Mouse (Mus musculus): ENCODE data around the gene Itga11. TPM values are rescaled to one million over a fixed set of nuclear protein-coding genes. Genes with fewer than 3 reads are reported as not detected.
A peak's percentile ranks its signal among the peaks of the same experiment; 100 is the strongest.

Gene Itga11
- polyA plus RNA-seq, 1 experiment from 2014 or later = 2.2 TPM

DNA sequence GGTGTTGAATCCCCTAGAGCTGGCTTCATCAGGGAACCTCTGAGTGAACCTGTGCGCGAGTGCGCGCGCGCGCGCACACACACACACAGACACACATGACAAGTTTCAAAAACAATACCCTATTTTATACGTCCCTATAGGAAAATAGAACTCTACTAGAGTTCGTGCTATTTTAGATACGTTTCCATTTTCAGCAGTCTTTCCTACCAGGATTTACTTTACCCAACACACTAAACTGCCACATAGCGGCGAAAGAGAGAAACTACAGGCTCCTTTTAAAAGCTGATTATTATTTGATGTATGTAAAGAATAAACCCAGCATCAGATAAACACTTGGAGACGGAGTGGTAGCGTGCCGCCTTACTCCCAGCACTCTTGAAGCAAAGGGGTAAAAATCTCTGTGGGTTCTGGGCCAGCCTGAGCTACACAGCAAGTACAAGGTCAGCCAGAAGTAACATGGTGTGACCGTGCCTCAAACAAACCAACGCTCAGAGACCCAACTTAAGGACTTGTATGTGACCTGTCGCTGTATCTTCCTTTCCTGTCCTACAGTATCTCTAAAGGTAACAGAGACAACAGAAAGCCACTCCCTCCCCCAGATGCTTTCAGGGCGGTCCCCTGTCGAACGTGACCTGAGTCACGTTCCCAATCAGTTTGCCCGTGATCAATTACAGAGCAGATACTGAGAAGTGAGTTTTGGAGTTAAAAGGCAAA is 150.5 kb downstream of the Itga11 start:
- Histone ChIP-seq H3K36me3 (replicated peaks) (no peaks in the 10 kb centered on the region), H3K4me3 (peak overlapping the region; percentile 42), H3K4me1 (peaks cover 35% of the 10 kb centered on the region), H3K27me3 (replicated peaks; ENCODE audit: low read depth, poor library complexity, severe bottlenecking) (no peaks in the 10 kb centered on the region; the same call in 1 of the 2 replicates), H3K9me3 (no peaks in the 10 kb centered on the region), H3K27ac (replicated peaks) (peak overlapping the region; percentile 78)
- no peak for DNase-seq (ENCODE audit: low spot score)
- WGBS = 8% methylated on average over 24 of the region's 24 CpGs

DNA sequence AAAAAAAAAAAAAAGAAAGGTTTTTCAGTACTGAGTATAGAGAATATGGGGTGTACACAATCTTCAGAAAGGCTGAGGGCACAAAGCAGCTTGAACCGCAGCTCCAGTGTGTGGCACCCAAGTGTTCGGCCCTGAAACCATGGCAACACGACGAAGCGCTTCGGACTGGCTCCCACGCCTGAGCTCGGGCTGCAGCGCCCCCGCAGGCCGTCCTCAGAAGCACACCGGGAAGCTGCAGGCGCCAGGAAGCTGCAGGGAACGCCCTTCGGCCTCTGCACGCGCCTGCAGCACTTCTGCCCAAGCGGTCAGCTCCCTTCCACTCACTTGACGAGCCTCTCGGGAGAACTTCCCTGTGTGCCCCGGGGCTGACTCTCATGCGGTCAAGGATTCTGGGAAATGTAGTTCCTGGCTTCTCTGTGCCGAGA is 151.0 kb downstream of the Itga11 start:
- DNase-seq (ENCODE audit: low spot score) = peak; percentile 98
- under 1% methylated on average over 23 of the region's 23 CpGs for WGBS
- peaks cover 35% of the 10 kb centered on the region for H3K4me1 ChIP-seq
- H3K27ac ChIP-seq (replicated peaks) = peak overlapping the region; percentile 78; the same call in 1 of the 2 replicates
- no peaks in the 10 kb centered on the region for H3K36me3 ChIP-seq (replicated peaks)
- no peaks in the 10 kb centered on the region; the same call in 1 of the 2 replicates for H3K27me3 ChIP-seq (replicated peaks; ENCODE audit: low read depth, poor library complexity, severe bottlenecking)
- H3K4me3 ChIP-seq = peak overlapping the region; percentile 42
- H3K9me3 ChIP-seq = no peaks in the 10 kb centered on the region

DNA sequence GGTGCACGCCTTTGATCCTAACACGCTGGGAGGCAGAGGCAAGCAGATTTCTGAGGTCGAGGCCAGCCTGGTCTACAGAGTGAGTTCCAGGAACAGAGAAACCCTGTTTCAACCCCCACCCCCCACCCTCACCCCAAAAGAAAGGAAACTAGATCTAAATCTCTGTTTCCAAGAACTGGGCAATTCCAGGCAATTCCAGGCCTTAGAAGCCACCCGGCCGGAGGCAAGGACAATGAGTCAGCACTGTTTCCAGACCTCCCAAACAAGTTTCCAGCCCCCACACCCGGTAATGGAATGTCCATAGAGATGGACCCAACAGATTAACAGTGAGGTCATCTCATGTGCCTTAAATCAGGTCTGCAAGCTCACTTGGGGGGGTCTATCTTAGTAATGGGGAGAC is 152.3 kb downstream of the Itga11 start:
- 79% methylated on average over 6 of the region's 6 CpGs for WGBS
- no peak overlapping the region for H3K27ac ChIP-seq (replicated peaks)
- no peak overlapping the region for H3K4me3 ChIP-seq
- DNase-seq (ENCODE audit: low spot score) = no peak
- no peaks in the 10 kb centered on the region; the same call in 1 of the 2 replicates for H3K27me3 ChIP-seq (replicated peaks; ENCODE audit: low read depth, poor library complexity, severe bottlenecking)
- H3K9me3 ChIP-seq = no peaks in the 10 kb centered on the region
- H3K4me1 ChIP-seq = peaks cover 35% of the 10 kb centered on the region
- no peaks in the 10 kb centered on the region for H3K36me3 ChIP-seq (replicated peaks)

Other genes with a start within 250 kb of the Itga11 start
- gene Coro2b, start 140.8 kb upstream of the Itga11 start, polyA plus RNA-seq (2016; fragmentation: Nextera tagmentation; extraction: Ambion mirVana) = 7.6 and 9.5 TPM in 2 replicates
- 30.2 and 30.3 TPM in 2 replicates for gene Fem1b, start 134.1 kb downstream of the Itga11 start, polyA plus RNA-seq (2016; fragmentation: Nextera tagmentation; extraction: Ambion mirVana)
- gene Cln6, start 161.0 kb downstream of the Itga11 start, polyA plus RNA-seq (2016; fragmentation: Nextera tagmentation; extraction: Ambion mirVana) = 11.2 and 12.1 TPM in 2 replicates
- 0.36 and 0.67 TPM in 2 replicates for gene Calml4, start 180.3 kb downstream of the Itga11 start, polyA plus RNA-seq (2016; fragmentation: Nextera tagmentation; extraction: Ambion mirVana)

Data from embryonic facial prominence, embryonic 10.5 days (tissue).